Mouse (Mus musculus) gonadal fat pad, adult 2 months (tissue): ENCODE results near the gene Rnf40. TPM values are rescaled to one million over a fixed set of nuclear protein-coding genes. Genes with fewer than 3 reads are reported as not detected.

ENCODE experiments used
- DNase-seq: peaks from one replicate; pipeline ENCODE4 v3.0.0-alpha.2; 2012; ENCODE audit warnings: low read depth
- polyA plus RNA-seq: library from polyadenylated mRNA; depleted of rRNA; stranded (reverse); fragments of >200 nt; gene quantifications from 2 replicates; pipeline ENCODE4 v1.2.3, GENCODE M21; 2012; rRNA removed

Rnf40 gene
- polyA plus RNA-seq = 29.2 and 32.8 TPM in 2 replicates

DNA sequence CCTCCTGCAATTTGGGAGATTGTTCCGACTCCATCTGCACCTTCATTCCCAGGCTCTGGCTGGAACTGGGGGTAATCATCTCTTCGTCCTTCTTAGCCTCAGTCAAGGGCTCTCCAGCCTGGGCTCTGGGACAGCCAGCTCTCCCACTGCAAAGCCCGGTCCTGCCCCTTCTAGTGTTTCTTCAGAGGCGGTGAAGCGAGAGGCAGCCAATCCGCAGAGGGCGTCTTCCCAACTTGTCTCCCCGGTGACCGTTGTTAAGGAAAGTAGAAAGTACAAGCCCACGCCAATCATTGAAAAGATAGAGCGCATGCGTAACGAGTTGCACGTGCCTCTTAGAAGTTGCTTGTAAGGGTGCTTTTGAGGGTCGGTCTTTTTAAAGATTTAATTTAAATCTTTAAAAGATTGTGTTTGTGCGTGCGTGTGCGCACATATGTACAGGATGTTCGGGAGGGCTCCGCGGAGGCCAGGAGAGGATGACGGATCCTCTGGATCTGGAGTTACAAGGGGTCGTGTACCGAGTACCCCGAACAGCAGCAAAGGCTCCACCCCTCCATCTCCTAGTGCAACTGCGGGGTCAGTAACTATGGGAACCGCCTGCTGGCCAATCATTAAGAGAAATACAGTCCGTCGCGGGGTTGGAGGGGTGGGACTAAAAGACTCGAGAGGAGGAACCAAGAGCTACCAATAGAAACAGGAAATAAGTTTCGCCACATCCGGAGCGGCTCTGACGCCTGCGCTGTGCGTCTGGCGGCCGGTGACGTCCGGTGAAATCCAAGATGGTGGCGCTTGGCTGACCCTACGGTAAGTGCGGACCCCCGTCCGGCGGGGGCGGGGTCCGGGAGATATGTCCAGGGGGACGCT lies at the start of gene Rnf40, which contains the start of gene Ccdc189:
TSS of gene Rnf40 (plus strand) at position 757 of the 861 bp plus-strand sequence.
TSS of gene Ccdc189 (minus strand) at position 585 of the 861 bp plus-strand sequence.
- DNase-seq = peak; percentile 84

DNA sequence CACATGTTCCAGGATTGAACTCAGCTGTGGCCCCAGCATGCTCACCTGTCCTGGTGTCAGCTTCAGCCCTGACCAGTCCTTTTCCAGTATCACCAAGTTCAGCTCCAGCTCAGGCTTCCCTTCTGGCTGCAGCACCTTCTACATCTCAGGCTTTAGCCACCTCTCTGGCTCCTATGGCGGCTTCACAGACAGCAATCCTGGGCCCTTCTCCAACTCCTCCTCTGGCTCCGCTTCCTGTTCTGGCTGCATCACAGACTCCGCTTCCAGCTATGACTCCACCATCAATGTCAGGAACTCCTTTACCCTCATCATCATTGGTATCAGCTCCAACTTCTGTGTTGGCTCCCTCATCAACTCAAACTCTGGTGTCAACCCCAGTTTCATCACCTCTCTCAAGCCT lies 46.9 kb upstream of the Rnf40 start:
- DNase-seq = no peak

DNA sequence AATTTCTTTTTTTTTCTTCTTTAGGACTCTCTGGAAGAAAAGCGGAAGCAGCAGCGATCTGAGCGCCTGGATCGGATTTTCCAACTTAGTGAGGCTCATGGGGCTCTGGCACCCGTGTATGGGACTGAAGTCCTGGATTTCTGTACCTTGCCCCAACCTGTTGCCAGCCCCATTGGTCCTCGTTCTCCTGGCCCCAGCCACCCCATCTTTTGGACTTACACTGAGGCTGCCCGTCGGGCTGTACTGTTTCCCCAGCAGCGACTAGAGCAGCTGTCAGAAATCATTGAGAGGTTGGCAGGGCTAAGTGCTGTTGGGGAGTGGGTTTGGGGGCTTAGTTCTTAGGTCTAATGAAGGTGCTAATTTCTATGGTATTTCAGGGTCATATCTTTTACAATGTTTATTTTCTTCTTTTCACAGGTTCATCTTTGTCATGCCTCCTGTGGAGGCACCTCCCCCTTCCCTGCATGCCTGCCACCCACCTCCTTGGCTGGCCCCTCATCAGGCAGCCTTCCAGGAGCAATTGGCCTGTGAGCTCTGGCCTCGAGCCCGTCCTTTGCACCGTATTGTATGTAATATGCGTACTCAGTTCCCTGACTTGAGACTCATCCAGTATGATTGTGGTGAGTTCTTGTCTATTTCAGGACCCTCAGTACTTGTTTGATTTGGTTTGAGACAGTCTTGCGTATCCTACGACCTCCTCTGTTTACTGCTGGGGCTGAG lies 39.3 kb upstream of the Rnf40 start:
- no peak for DNase-seq

DNA sequence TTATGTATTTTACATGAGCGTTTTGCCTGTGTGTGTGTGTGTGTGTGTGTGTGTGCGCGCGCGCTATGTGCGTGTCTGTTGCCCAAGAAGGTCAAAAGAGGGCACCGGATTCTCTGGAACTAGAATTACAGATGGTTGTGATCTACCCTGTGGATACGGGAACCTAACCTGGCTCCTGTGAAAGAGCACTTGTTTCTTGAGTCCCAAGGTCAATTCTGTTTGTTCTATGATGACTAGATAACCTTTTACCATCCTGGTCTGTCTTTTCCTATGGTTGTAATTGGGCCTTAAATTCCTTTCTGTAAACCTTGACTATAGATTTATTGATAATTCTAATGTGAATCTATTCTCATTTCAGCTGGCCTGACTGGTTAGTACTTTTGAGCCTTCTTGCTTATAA lies 37.0 kb upstream of the Rnf40 start:
- DNase-seq = no peak

DNA sequence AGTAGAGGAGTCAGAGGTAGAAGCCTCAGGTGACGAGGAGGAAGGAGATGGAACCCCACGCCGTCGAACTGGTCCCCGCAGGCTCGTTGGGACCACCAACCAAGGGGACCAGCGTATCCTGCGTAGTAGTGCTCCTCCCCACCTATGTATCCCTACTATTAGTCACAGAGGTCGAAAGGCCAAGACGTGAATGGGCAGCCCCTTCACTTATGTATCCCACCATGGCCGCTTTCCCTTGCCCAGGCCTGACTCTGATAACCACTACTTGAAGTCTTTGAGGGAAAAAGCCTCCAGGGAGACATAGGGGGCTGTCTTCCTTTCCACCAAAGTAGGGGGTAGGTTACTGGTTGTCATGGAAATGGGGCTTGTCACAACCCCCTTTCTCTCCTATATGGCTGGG lies 28.0 kb upstream of the Rnf40 start:
- no peak for DNase-seq

DNA sequence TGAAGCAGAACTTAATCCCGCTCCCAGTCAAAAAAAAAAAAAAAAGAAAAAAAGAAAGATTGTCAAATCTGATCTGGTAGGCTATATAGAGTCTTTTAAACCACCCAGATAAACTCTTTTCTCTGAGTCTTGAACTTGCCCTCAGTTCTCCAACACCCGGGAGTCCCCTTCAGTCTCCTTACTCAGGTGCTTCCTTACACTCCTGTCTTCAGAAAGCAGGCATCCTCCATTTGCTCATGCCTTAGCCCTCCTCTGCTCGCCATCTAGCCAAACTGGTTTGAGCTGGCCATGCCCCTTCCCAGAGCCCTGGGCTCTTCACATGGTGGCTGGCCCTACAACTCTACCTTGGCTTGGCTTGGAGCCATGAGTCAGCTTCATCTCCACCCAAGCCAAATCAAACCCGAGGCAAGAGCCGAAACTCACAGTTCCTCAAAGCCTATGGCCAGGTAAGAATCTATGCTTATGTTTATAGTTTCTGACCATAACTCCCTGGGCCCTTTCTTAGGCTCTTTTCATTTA lies 27.2 kb upstream of the Rnf40 start, which contains the start of gene Tmem265:
TSS of gene Tmem265 (plus strand) at position 51 of the 519 bp plus-strand sequence.
- no peak for DNase-seq

DNA sequence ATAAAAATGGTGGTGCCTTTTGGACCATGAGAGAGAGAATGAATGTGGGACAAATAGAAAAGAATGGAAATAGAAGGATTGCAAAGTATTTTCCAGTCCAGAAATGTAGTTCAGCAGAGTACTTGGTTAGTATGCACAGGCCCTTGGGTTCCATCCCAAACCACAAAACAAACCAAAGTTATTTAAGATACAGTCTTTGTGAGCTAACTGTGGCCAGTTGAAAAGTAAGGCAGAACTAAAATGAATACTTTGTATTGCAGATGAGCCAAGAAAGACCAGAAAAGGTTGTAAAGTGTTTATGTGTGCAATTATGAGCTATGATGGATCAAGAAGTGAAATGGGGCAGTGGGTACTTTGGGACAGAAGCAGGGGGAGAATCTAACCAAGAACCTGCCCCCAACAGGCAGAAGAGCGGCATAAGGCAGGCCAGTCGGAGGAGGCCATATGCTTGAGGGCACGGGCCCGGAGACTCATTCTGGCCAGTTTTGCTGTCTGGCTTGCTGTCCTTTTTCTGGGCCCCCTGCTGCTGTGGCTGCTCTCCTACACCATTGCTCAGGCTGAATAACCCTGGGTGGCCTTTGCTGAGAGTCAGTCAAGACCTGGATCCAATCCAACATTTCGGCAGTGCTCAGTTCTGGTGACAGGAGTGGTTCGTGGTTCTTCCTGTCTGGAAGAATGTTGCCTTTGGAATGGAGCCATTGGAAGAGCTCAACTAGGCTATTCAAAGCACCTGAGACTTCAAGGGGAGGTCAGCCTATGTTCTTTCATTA lies 24.0 kb upstream of the Rnf40 start:
- peak; percentile 74 for DNase-seq

DNA sequence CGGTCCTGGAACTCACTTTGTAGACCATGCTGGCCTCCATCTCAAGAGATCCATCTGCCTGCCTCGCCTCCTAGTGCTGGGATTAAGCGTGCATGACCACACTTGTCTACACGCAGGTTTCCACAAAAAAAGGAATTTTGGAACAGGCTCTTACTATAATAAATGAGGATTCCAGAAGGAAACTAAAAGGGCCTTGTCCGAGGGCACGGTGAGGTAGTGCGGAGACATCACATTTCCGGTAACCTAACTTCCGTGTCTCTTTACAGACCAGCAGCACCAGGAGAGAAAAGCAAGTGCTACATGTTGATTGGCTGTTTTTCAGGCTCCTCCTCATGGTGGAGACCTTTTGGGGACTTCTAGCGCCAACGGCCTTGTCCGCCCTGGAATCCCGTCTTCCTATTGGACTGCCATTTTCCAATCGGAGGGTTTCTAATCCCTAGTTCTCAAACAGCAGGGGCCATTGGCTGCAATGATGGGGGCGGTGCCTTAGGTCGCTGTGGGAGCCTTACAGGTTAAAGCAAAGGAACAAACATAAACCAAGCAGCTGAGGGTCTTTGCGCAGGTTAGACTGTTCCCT lies 15.6 kb upstream of the Rnf40 start, which contains the start of gene Phkg2:
TSS of gene Phkg2 (plus strand) at position 446 of the 577 bp plus-strand sequence.
- peak; percentile 95 for DNase-seq

DNA sequence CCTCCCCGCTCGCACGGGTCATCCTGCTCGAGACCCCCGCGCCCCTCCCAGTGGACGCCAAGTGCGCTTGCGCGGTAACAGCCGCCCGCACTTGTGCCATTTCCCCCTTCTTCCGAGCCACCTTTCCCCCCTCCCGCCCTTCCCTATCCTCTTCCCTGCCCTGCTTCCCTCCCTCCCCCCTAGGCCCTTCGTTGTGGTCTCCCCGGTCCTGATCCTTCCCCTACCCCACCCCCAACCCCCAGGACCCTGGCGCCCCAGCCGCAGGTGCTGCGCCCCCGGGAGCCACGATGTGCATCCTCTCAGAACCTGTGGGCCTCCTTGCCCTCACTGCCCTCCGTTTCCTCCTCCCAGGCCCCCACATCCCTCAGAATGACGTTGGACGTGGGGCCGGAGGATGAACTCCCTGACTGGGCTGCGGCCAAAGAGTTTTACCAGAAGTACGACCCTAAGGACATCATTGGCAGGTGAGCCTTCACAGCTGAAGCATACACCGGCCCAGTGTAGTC lies 15.0 kb upstream of the Rnf40 start:
- DNase-seq = no peak

DNA sequence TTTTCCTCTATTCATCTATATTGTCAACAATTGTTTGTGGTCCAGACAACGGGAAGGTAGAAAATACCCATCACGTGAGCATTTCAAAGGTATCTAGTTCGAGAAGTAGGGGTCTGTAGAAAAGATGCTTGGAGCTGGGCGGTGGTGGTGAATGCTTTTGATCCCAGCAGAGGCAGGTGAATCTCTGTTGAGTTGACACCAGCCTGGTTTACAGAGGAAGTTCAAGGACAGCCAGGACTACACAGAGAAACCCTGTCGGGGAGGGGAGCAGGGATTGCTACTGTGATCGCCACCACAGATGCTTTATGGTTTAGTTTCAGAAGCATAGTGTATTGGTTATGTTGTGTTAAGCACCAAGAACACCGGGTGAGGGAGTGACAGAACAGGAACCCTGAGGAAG lies 14.5 kb upstream of the Rnf40 start:
- no peak for DNase-seq

DNA sequence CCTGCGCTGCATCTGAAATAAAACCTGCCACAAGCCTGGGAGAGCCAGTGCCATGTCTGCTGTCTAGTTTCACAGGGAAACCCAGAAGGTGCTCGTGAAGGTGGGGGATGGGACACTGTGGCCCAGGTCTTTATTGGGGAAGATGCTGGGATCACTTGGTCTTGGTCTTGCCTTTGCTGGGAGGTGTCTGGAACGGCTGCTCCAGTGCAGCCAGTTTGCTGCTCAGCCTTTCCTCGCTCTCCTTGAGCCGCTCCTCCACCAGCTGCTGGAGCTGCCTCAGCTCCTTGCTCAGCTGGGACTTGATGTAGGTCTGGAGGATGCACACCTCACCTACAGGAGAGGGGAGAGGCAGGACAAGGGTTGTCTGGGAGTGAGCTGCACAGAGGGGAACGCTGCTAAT lies 5.3 kb upstream of the Rnf40 start:
- no peak for DNase-seq

DNA sequence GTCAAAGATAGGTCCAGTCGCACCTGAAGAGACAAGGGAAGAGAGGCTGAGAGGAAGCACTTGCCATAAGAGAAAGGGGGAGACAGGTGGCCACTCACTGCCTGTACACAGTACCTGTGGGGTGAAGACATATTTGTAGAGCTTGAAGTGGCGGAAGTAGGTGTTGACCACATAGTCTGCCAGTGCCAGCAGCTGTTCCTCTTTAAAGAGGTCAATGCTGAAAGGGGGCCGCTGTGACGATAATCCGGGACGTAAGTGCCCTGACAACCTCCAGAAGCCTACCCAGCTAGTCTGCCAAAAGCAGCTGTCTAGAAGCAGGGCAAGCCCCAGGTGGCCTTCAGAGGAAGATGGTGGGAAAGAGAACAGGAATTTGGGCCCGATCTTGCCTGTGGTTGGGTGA lies 3.5 kb upstream of the Rnf40 start:
- DNase-seq = no peak

DNA sequence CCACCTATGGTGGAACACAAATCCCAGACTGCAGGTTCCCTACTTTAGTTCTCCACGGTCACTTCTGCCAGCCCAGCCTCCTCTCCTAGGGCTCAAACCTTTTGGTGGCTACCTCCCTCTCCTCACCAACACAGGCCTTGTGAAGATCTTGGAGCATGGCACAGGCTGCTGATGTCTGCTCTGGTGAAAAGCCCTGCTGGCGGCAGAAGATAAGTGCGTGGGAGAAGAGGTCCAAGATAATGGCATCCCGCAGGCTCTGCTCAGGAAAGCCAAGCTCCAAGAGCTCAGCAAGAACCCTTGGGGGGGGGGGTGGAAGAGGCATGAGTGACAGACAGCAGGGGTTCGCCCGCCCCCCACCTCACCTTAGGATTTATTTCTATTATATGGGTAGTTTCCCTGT lies 2.4 kb upstream of the Rnf40 start:
- no peak for DNase-seq

DNA sequence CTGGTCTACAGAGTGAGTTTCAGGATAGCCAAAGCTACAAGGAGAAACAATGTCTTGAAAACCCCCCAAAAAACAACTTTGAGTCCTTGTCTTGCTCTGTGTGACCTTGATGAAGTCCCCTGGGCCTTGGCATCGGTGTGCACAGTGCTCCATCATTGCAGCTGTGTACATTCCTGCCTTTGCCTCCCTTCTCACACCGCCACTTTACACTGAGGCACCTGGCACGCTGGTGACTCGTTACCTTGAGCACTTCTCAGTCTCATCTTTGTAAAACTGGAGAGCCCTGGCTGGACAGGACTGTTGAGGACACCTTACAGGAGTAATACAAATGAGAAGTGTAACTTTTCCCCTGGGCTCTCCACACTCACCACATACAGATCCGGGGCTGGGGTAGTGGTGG lies 1.4 kb upstream of the Rnf40 start:
- no peak for DNase-seq

DNA sequence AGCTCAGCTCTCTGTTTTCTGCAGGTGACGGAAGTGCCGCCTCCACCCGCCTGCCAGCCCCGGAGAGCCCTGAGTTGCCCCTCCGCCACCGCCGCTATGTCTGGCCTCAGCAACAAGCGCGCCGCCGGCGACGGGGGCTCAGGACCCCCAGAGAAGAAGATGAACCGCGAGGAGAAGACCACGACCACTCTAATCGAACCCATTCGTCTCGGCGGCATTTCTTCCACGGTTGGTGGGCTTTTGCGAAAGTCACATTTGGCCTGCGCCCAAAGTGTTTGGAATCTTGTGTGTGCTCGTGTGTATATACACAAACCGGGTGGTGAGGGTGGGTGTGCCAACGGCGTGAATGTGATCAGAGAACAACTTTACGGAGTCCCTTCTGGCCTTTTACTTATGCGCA lies 334 bp downstream of the Rnf40 start:
- DNase-seq = no peak

DNA sequence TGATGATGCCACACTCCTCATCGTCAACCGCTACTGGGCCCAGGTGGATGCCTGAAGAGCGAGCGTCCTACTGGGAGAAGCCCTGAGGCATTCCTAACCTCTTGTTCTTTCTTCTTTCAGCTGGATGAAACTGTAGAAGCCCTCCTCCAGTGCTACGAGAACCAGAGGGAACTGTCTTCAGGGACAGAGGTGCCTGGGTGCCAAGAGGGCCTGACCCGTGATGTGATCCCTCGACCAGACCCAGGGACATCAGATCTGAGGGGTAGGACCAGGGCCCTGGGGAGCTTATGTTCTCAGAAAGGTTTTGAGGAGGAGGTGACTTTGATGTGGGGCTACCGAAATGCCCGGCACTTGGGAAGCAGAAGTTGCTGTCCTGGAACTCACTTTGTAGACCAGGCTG lies 1.1 kb downstream of the Rnf40 start:
- no peak for DNase-seq

DNA sequence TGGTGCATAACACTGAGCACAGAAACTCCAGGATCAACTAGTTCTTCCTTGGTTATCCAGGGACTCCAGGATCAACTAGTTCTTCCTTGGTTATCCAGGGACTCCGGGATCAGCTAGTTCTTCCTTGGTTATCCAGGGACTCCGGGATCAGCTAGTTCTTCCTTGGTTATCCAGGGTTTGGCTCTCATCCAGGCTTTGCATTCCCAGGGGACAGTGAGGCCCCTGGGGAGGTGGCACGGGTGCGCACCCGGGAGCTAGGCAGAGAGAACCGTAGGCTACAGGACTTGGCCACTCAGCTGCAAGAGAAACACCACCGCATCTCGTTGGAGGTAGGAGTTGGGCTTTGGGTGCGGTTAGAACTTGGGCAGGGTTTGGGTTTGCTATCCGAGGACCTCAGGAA lies 2.5 kb downstream of the Rnf40 start:
- no peak for DNase-seq

DNA sequence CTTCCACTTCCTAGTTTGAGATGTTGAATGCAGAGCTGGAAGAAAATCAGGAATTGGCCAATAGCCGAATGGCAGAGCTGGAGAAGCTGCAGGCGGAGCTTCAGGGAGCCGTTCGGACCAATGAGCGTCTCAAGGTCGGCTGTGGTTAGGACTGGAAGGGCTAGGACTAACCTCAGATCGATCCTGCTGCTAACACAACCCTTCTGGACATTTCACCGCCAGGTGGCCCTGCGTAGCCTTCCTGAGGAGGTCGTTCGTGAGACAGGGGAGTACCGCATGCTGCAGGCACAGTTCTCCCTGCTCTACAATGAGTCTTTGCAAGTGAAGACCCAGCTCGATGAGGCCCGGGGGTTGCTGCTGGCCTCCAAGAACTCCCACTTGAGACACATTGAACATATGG lies 4.0 kb downstream of the Rnf40 start:
- no peak for DNase-seq

DNA sequence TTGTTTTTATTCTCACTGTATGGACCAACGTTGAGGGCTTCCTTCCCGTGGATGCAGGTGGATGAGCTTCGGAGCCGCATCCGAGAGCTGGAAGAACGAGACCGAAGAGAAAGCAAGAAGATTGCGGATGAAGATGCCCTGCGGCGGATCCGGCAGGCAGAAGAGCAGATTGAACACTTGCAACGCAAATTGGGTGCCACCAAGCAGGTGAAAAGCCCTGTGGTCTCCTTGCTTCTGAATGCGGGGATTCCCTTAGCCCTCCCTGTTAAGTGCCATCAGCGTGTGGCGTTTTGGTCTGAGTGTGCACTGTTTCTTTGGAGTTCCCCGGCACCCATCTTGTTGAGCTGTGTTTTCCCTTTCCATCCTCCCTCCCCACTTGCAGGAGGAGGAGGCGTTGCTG lies 8.2 kb downstream of the Rnf40 start:
- DNase-seq = no peak

DNA sequence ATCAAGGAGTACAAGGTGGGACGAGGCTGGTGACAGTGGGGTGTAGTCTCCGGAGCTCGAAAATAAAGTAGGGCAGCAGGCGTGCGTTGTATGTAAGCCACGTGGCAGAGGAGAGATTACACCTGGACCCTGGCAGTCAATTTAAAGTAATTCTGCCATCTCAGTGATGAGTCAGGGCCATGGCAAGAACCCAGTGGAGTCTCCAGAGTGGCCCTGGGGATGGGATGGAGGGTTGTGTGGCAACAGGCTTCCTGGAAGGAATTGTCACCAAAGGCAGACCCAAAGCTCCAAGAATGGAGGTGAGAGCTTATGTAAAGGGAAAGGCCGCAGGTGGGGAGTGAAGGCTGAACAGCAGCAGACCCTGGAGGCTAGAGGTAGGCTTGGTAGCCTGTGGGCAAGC lies 12.0 kb downstream of the Rnf40 start:
- DNase-seq = no peak

DNA sequence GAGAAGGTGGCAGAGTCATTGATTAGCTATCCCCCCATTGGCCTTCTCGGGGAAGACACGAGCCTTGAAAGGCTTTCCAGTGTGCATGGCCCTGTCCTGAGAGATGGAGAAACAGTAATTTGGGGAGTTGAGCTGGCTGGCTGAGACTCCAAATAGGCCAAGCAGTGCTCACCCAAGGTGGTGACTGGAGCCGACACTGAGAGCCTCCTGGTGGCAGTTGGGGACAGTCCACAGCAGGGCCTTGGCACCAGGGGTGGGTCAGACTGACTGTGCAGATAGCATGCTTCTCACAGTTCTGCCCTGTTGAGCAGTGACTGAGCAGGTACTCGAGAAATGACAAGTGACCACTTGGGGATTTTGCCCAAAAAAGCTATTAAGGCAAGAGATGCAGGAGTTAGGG lies 13.2 kb downstream of the Rnf40 start:
- no peak for DNase-seq
